Mouse (Mus musculus): ENCODE results near the gene Nfatc3. TPM values are rescaled to one million over a fixed set of nuclear protein-coding genes. Genes with fewer than 3 reads are reported as not detected.

Gene Nfatc3
- total and polyA plus RNA-seq, 3 experiments = 29.0 to 96.3 (median 37.8) TPM

- peaks cover 78% of the 10 kb centered on the region for H3K79me2 ChIP-seq (replicated peaks; ENCODE audit: control insufficient read depth, extremely low read depth, insufficient read depth, poor library complexity, severe bottlenecking)
- H3K4me3 ChIP-seq (replicated peaks in 1 of 3; ENCODE audit: low read depth in 2 of 3, low read length in 2 of 3, poor library complexity in 1 of 3) = peak overlapping the region; percentile 84 to 89 (median 87)
- no peaks in the 10 kb centered on the region for H3K9me3 ChIP-seq (replicated peaks; ENCODE audit: low read length)
- in situ Hi-C loops (cut with MboI; ENCODE audit: low pct_ligation_motif_present, low pct_unique_long_range_greater_than_20kb, low sequenced_read_pairs) (no loop called here), dilution Hi-C loops (cut with MboI; ENCODE audit: extremely low pct_ligation_motif_present, extremely low pct_unique_long_range_greater_than_20kb, low sequenced_read_pairs) (no loop called here)
- no peak for TF ChIP-seq EP300 (IDR thresholded peaks at IDR 0.05; ENCODE audit: low read length)
- no peak for TF ChIP-seq ZNF384 (IDR thresholded peaks at IDR 0.05; ENCODE audit: low read depth, low read length)
- TF ChIP-seq CHD2 (IDR thresholded peaks at IDR 0.05; ENCODE audit: low read length) = no peak
- no peak for TF ChIP-seq NRF1 (IDR thresholded peaks at IDR 0.05; ENCODE audit: low read depth, low read length)
- TF ChIP-seq POLR2A (IDR thresholded peaks at IDR 0.05; ENCODE audit: low read depth, low read length) = no peak
- no peak for TF ChIP-seq USF2 (conservative IDR thresholded peaks at IDR 0.05; ENCODE audit: low read depth, low read length)
- H3K27me3 ChIP-seq (replicated peaks) = no peaks in the 10 kb centered on the region
- peaks cover 18 to 34% of the 10 kb centered on the region in 2 experiments for H3K4me1 ChIP-seq (ENCODE audit: control insufficient read depth in 1 of 2, insufficient read depth in 2 of 2)
- no peak overlapping the region; the same call in 1 of the 2 replicates for H3K27ac ChIP-seq (ENCODE audit: insufficient read depth, low read depth)
- H3K9ac ChIP-seq (ENCODE audit: insufficient read depth, low read depth) = peak overlapping the region; percentile 79
- DNase-seq (ENCODE audit: extremely low read depth) = no peak
- H3K4me2 ChIP-seq (ENCODE audit: insufficient read depth, low read depth, poor library complexity, severe bottlenecking) = no peak overlapping the region
- peaks cover 0 to 8% of the 10 kb centered on the region in 2 experiments for H3K36me3 ChIP-seq (replicated peaks in 1 of 2; ENCODE audit: control insufficient read depth in 1 of 2, insufficient read depth in 1 of 2, low read length in 1 of 2)
Observed at GRCm38 (mm10) chr8:106060521-106060920, 1.9 kb downstream of the Nfatc3 start.

- peaks cover 15 to 38% of the 10 kb centered on the region in 2 experiments for H3K4me1 ChIP-seq (ENCODE audit: control insufficient read depth in 1 of 2, insufficient read depth in 2 of 2)
- H3K9ac ChIP-seq (ENCODE audit: insufficient read depth, low read depth) = peak overlapping the region; percentile 79
- H3K9me3 ChIP-seq (replicated peaks; ENCODE audit: low read length) = no peaks in the 10 kb centered on the region
- H3K4me2 ChIP-seq (ENCODE audit: insufficient read depth, low read depth, poor library complexity, severe bottlenecking) = peak overlapping the region; percentile 67
- no peak overlapping the region for H3K27ac ChIP-seq (ENCODE audit: insufficient read depth, low read depth)
- dilution Hi-C loops (cut with MboI; ENCODE audit: extremely low pct_ligation_motif_present, extremely low pct_unique_long_range_greater_than_20kb, low sequenced_read_pairs) = no loop called here
- H3K27me3 ChIP-seq (replicated peaks) = no peaks in the 10 kb centered on the region
- peak overlapping the region; percentile 59 to 89 (median 84) for H3K4me3 ChIP-seq (replicated peaks in 1 of 3; ENCODE audit: low read depth in 2 of 3, low read length in 2 of 3, poor library complexity in 1 of 3)
- TF ChIP-seq SIN3A (IDR thresholded peaks at IDR 0.05; ENCODE audit: low read length) (peak; percentile 11; the same call in 1 of the 2 replicates), POLR2A (IDR thresholded peaks at IDR 0.05; ENCODE audit: low read depth, low read length) (no peak)
- peaks cover 0 to 15% of the 10 kb centered on the region in 2 experiments for H3K36me3 ChIP-seq (replicated peaks in 1 of 2; ENCODE audit: control insufficient read depth in 1 of 2, insufficient read depth in 1 of 2, low read length in 1 of 2)
- in situ Hi-C loops (cut with MboI; ENCODE audit: low pct_ligation_motif_present, low pct_unique_long_range_greater_than_20kb, low sequenced_read_pairs) = no loop called here
- peaks cover 77% of the 10 kb centered on the region for H3K79me2 ChIP-seq (replicated peaks; ENCODE audit: control insufficient read depth, extremely low read depth, insufficient read depth, poor library complexity, severe bottlenecking)
- no peak for DNase-seq (ENCODE audit: extremely low read depth)
Observed at GRCm38 (mm10) chr8:106061686-106062085, 3.0 kb downstream of the Nfatc3 start.

- H3K27ac ChIP-seq (ENCODE audit: insufficient read depth, low read depth) = peak overlapping the region; percentile 64
- DNase-seq (ENCODE audit: extremely low read depth) = no peak
Observed at GRCm38 (mm10) chr8:106063046-106063445, 4.4 kb downstream of the Nfatc3 start.

More at GRCm38 (mm10) chr8:106063046-106063445, 4.4 kb downstream of the Nfatc3 start:
- dilution Hi-C loops (cut with MboI; ENCODE audit: extremely low pct_ligation_motif_present, extremely low pct_unique_long_range_greater_than_20kb, low sequenced_read_pairs) = no loop called here
- H3K9me3 ChIP-seq (replicated peaks; ENCODE audit: low read length) = no peaks in the 10 kb centered on the region
- H3K4me2 ChIP-seq (ENCODE audit: insufficient read depth, low read depth, poor library complexity, severe bottlenecking) = peak overlapping the region; percentile 67
- peaks cover 0 to 23% of the 10 kb centered on the region in 2 experiments for H3K36me3 ChIP-seq (replicated peaks in 1 of 2; ENCODE audit: control insufficient read depth in 1 of 2, insufficient read depth in 1 of 2, low read length in 1 of 2)
- in situ Hi-C loops (cut with MboI; ENCODE audit: low pct_ligation_motif_present, low pct_unique_long_range_greater_than_20kb, low sequenced_read_pairs) = no loop called here
- TF ChIP-seq IRF4 (IDR thresholded peaks at IDR 0.05; ENCODE audit: low read depth, low read length) = no peak
- TF ChIP-seq BHLHE40 (IDR thresholded peaks at IDR 0.05; ENCODE audit: low read depth, low read length) = peak; percentile 29; the same call in 1 of the 2 replicates
- TF ChIP-seq CHD1 (IDR thresholded peaks at IDR 0.05; ENCODE audit: low read depth, low read length) = peak; percentile 70; the same call in 1 of the 2 replicates
- peak; percentile 63; the same call in 1 of the 2 replicates for TF ChIP-seq SIN3A (IDR thresholded peaks at IDR 0.05; ENCODE audit: low read length)
- peak; percentile 75 for TF ChIP-seq NRF1 (IDR thresholded peaks at IDR 0.05; ENCODE audit: low read depth, low read length)
- peak; percentile 34; the same call in 1 of the 2 replicates for TF ChIP-seq HCFC1 (IDR thresholded peaks at IDR 0.05; ENCODE audit: low read depth, low read length)
- TF ChIP-seq ZNF384 (IDR thresholded peaks at IDR 0.05; ENCODE audit: low read depth, low read length) = no peak
- 0 out of 2 replicates have a peak, but pooled peaks have one; percentile 47 for TF ChIP-seq MYC (IDR thresholded peaks at IDR 0.05; ENCODE audit: low read depth, low read length)
- no peak for TF ChIP-seq USF1 (IDR thresholded peaks at IDR 0.05; ENCODE audit: low read depth, low read length)
- peak; percentile 63 for TF ChIP-seq ELF1 (IDR thresholded peaks at IDR 0.05; ENCODE audit: low read depth, low read length)
- no peak for TF ChIP-seq POLR2AphosphoS2 (IDR thresholded peaks at IDR 0.05; ENCODE audit: low read depth, low read length)
- TF ChIP-seq POLR2A (IDR thresholded peaks at IDR 0.05; ENCODE audit: low read depth, low read length) = peak; percentile 36; the same call in 1 of the 2 replicates
- TF ChIP-seq MAX (IDR thresholded peaks at IDR 0.05; ENCODE audit: low read length) = peak; percentile 46; the same call in 1 of the 2 replicates
- TF ChIP-seq MXI1 (IDR thresholded peaks at IDR 0.05; ENCODE audit: low read depth, low read length) = 0 out of 2 replicates have a peak, but pooled peaks have one; percentile 44
- TF ChIP-seq MEF2A (IDR thresholded peaks at IDR 0.05; ENCODE audit: borderline replicate concordance, low read depth, low read length) = 0 out of 2 replicates have a peak, but pooled peaks have one; percentile 15
- no peak for TF ChIP-seq MAFK (IDR thresholded peaks at IDR 0.05; ENCODE audit: insufficient replicate concordance, low read length)
- peak; percentile 37; the same call in 1 of the 2 replicates for TF ChIP-seq EP300 (IDR thresholded peaks at IDR 0.05; ENCODE audit: low read length)
- peak overlapping the region; percentile 79; the same call in 1 of the 2 replicates for H3K9ac ChIP-seq (ENCODE audit: insufficient read depth, low read depth)
- peak overlapping the region; percentile 35 to 89 (median 84) for H3K4me3 ChIP-seq (replicated peaks in 1 of 3; ENCODE audit: low read depth in 2 of 3, low read length in 2 of 3, poor library complexity in 1 of 3)
- H3K27me3 ChIP-seq (replicated peaks) = no peaks in the 10 kb centered on the region
- H3K4me1 ChIP-seq (ENCODE audit: control insufficient read depth in 1 of 2, insufficient read depth in 2 of 2) = peaks cover 6 to 32% of the 10 kb centered on the region in 2 experiments; a peak in 3 of 4 replicates
- H3K79me2 ChIP-seq (replicated peaks; ENCODE audit: control insufficient read depth, extremely low read depth, insufficient read depth, poor library complexity, severe bottlenecking) = peaks cover 81% of the 10 kb centered on the region
